Mouse (Mus musculus) heart, postnatal 25 days (tissue): ENCODE results near the gene Gm17949. TPM values are rescaled to one million over a fixed set of nuclear protein-coding genes. Genes with fewer than 3 reads are reported as not detected.

Experiments
- DNase-seq: peaks from one replicate; pipeline ENCODE4 v3.0.0; 2022; ENCODE audit warnings: low spot score
- intact Hi-C: fragments of 180-260 bp; cut with DNase I; formaldehyde crosslinking; loops from one replicate; pipeline ENCODE4 v1.15.1; 2025
- total RNA-seq, 2 experiments: library from RNA; stranded (reverse); gene quantifications; 2 replicates each; pipeline ENCODE4 v1.2.3; 2021

Gm17949 gene
- total RNA-seq, 2 experiments from 2014 or later, result not detected

- no peak for DNase-seq
- intact Hi-C loops, result loop anchor here (5.0 kb wide), 1 partner anchor 68 kb away; the partner anchor contains the start of genes Crb3 and Slc25a23
Measured at GRCm38 (mm10) chr17:56989467-56990114, 21.7 kb upstream of the Gm17949 start.

- DNase-seq, result peak; percentile 93
- intact Hi-C loops, result loop anchor here (5.0 kb wide), 1 partner anchor 67 kb away; the partner anchor contains the start of genes Crb3 and Slc25a23
Measured at GRCm38 (mm10) chr17:56990115-56990746, 21.0 kb upstream of the Gm17949 start, which contains the start of gene Clpp. Gene Clpp, plus strand, starts transcription at chr17:56990305.

- intact Hi-C loops, result loop anchor here (5.0 kb wide), 1 partner anchor 66 kb away; the partner anchor contains the start of genes Crb3 and Slc25a23
- DNase-seq, result no peak
Measured at GRCm38 (mm10) chr17:56990966-56991365, 20.3 kb upstream of the Gm17949 start.

- intact Hi-C loops, result loop anchor here (5.0 kb wide), 3 partner anchors 102 to 337 kb away; no protein-coding TSS in a partner anchor
- DNase-seq, result no peak
Measured at GRCm38 (mm10) chr17:56995046-56995445, 16.2 kb upstream of the Gm17949 start.

- intact Hi-C loops, result loop anchor here (1.0 to 5.0 kb wide), 5 partner anchors 14 to 336 kb away; partner anchors contain the start of genes Gm17949 and Gtf2f1
- DNase-seq, result no peak
Measured at GRCm38 (mm10) chr17:56996506-56996905, 14.8 kb upstream of the Gm17949 start.

GRCm38 (mm10) chr17:56997029-56997667 lies 14.1 kb upstream of the Gm17949 start, which contains the start of gene Alkbh7:
Gene Alkbh7, plus strand, starts transcription at chr17:56997339.
- intact Hi-C loops, result loop anchor here (2.0 to 5.0 kb wide), 4 partner anchors 14 to 335 kb away; partner anchors contain the start of genes Gm17949 and Gtf2f1
- peak; percentile 96 for DNase-seq

GRCm38 (mm10) chr17:56999414-56999813 lies 11.9 kb upstream of the Gm17949 start:
- intact Hi-C loops, result loop anchor here (5.0 kb wide), 3 partner anchors 98 to 333 kb away; no protein-coding TSS in a partner anchor
- DNase-seq, result no peak

- DNase-seq, result no peak
- intact Hi-C loops, result loop anchor here (5.0 kb wide), 3 partner anchors 97 to 332 kb away; no protein-coding TSS in a partner anchor
Measured at GRCm38 (mm10) chr17:56999968-57000609, 11.2 kb upstream of the Gm17949 start, which contains the start of gene Pspn. Gene Pspn, minus strand, starts transcription at chr17:57000018.

GRCm38 (mm10) chr17:57001228-57001627 lies 10.0 kb upstream of the Gm17949 start:
- intact Hi-C loops, result no loop called here
- no peak for DNase-seq

GRCm38 (mm10) chr17:57003994-57004393 lies 7.3 kb upstream of the Gm17949 start:
- intact Hi-C loops, result no loop called here
- DNase-seq, result no peak

- intact Hi-C loops, result no loop called here
- DNase-seq, result no peak
Measured at GRCm38 (mm10) chr17:57007137-57007905, 3.9 kb upstream of the Gm17949 start.

- intact Hi-C loops, result loop anchor here (2.0 kb wide), 1 partner anchor 14 kb away; the partner anchor contains the start of gene Alkbh7
- no peak for DNase-seq
Measured at GRCm38 (mm10) chr17:57010911-57011235, 396 bp upstream of the Gm17949 start.

- no peak for DNase-seq
- intact Hi-C loops, result no loop called here
Measured at GRCm38 (mm10) chr17:57012245-57012795, 1.1 kb downstream of the Gm17949 start.

- intact Hi-C loops, result no loop called here
- DNase-seq, result no peak
Measured at GRCm38 (mm10) chr17:57019693-57020092, 8.4 kb downstream of the Gm17949 start.

- no peak for DNase-seq
- intact Hi-C loops, result no loop called here
Measured at GRCm38 (mm10) chr17:57020960-57021359, 9.7 kb downstream of the Gm17949 start.

GRCm38 (mm10) chr17:57027471-57027870 lies 16.2 kb downstream of the Gm17949 start:
- no peak for DNase-seq
- intact Hi-C loops, result no loop called here

- intact Hi-C loops, result no loop called here
- no peak for DNase-seq
Measured at GRCm38 (mm10) chr17:57029691-57030090, 18.4 kb downstream of the Gm17949 start.

GRCm38 (mm10) chr17:57030931-57031660 lies 19.8 kb downstream of the Gm17949 start, which contains the start of gene Khsrp:
Gene Khsrp, minus strand, starts transcription at chr17:57031522.
- intact Hi-C loops, result no loop called here
- DNase-seq, result no peak
